Mouse (Mus musculus): Measurements from ENCODE around the gene Rbm38.
A peak's percentile ranks its signal among the peaks of the same experiment; 100 is the strongest.

The Rbm38 gene

DNA sequence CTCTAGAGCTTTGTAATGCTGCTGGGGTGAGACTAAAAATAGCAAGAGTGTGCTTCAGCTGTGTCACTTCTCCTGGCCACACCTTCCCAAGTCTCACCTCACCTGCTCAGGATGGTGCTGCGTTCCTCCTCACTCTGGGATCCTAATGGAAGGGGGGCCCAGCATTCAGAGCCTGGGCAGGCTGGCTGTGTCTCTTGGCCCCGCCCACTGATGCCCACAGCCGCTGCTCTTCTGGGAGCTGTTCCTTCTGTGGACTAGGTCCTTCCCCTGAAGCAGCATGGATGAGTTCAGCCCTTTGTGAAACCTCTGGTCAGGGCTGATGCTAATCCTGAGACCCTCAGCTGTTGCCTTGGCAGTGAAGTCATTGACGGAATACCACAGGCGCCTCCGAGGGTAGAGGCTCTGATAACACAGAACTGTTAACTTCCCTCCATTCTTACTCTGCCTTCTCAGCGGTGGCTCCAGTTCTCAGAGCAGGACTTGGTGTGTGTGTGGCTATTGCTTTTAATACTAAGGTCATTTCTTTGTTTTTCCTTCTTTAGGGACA lies 5.5 kb upstream of the Rbm38 start:
- DNase-seq (ENCODE audit: extremely low read depth, low read depth, low spot score) = no peak

DNA sequence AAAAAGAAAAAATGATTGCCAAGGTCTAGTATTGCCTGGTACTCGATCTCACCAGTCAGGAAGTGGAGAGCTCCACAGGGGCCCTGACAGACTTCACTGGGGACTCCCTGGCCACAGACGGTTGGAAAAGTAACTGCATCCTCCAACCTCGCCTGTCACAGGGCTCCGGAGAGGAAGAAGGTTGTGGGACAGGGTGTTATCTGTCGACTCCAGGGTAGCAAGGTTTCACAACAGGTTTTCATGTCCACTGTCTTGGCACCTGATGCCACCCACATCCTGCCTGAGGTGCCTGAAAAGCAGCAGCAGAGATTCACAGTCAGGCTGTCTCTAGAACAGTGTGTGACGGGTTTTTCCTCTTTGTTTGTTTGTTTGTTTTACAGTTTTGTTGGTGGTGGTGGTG lies 2.4 kb upstream of the Rbm38 start:
- no peak for DNase-seq (ENCODE audit: extremely low read depth, low read depth, low spot score)

DNA sequence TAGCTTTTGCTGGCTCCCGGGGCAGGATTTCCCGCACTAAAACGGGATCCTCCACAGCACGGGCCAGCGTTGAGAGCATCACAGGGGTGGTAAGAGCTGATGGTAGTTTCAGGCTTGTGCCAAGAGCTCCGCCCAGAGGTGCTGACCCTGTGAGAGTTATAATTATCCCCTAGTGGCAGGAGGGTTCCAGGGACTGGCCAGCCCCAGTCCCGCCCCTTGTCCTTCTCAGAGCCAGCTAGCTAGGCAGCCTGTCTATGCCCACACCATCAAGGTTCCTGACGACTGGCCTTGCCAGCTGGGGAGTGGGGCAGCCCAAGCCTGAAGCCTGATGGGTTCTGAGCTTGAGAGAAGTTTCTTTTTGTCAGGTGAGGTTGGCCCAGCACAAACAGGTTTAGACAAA lies 1.7 kb upstream of the Rbm38 start:
- no peak for DNase-seq (ENCODE audit: extremely low read depth, low read depth, low spot score)

DNA sequence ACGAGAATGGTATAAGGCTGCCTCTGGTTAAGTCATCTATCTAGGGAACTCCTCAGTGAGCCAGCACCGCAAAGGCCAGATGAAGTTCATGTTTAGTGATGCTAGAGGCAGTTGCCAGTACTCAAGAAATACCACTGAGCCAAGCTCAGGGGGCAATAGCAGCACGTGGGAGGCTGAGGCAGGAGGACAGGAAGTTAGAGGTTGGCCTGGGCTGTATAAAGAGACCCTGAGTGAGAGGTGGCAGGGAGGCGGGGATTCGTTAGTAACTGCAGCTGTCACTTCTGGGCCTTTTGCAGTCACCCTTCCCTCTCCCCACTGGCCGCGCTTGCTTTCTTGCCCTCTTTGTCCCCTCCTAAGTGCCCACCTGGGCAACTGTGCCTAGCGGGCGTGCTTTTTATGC lies 976 bp upstream of the Rbm38 start:
- DNase-seq (ENCODE audit: extremely low read depth, low read depth, low spot score) = no peak

DNA sequence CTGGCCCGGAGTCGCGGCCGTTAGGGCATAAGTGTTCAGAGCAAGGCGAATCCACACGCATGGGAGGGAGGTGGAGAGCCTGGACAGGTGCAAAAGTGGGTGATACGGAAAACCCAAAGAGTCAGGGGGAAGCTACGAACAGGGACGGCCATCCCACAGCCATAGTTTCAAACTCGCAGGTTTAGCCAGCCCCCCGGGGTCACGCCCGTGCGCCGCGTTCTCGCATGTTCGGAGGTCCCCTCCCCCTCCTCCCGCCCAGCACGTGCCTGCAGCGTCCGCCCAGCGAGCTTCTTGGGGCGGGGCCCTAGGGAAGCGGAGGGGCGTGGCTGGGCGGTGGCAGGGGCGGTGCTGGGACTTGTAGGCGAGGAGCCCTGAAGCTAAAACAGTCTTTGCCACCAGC lies 508 bp upstream of the Rbm38 start:
- DNase-seq (ENCODE audit: extremely low read depth, low read depth, low spot score) = no peak

DNA sequence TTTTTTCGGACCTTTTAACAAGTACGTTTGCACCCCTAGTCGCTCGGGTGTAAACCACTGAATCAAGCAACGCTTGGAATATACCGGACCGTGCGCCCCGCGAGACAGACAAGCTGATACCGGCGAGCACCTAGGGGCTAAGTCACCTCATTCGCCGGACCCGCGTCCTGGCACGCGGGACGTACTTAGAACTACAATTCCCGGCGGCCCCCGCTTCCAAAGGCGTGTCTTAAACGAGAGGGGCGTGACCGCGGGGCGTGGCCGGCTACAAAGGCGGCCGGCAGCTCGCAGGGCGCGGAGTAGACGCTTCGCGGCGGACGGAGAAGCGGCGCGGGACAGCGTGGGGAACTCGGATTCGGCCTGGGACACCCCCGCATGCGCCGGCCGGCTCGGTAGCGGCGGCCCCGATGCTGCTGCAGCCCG lies 1.3 kb downstream of the Rbm38 start:
- DNase-seq (ENCODE audit: extremely low read depth, low read depth, low spot score) = no peak

DNA sequence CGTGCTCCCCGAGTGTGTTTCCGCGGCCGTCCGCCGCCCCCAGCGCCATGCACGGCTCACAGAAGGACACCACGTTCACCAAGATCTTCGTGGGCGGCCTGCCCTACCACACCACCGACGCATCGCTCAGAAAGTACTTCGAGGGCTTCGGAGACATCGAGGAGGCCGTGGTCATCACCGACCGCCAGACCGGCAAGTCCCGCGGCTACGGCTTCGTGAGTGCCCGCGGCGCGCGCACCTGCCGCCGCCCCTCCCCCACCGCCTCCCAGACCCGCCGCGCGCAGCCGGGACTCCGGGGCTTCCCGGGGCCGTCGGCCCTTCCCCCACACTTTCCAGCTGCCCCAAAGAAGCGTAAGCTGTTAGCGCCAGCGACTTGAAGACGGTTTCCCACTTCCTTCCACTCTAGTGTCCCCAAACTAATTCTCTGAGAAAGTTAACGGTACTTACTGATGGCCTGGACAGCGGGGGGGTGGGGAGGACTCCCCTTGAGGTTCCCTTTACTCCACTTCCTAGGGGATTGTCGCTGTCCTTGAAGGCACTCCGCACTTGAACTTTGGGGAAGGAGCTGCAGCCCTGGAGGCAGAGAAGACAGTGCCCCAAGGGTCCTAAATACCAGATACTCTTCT lies 1.9 kb downstream of the Rbm38 start:
- DNase-seq (ENCODE audit: extremely low read depth, low read depth, low spot score) = no peak

DNA sequence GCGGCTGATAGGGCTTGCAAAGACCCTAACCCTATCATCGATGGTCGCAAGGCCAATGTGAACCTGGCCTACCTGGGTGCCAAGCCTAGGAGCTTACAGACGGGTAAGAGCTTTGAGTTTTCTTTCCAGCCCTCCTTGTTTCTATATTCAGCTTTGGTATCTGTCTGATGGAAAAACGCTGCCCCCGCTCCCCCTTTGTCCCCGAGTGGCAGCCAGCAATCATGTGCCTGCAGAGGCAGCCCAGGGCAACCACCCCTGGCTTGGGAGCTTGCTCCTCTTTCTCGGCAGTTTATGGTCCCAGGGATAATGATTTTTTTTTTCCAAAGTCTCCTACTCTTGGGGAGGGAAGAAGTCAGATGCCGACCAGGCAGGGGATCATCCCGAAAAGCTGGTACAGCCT lies 2.5 kb downstream of the Rbm38 start:
- DNase-seq (ENCODE audit: extremely low read depth, low read depth, low spot score) = no peak

DNA sequence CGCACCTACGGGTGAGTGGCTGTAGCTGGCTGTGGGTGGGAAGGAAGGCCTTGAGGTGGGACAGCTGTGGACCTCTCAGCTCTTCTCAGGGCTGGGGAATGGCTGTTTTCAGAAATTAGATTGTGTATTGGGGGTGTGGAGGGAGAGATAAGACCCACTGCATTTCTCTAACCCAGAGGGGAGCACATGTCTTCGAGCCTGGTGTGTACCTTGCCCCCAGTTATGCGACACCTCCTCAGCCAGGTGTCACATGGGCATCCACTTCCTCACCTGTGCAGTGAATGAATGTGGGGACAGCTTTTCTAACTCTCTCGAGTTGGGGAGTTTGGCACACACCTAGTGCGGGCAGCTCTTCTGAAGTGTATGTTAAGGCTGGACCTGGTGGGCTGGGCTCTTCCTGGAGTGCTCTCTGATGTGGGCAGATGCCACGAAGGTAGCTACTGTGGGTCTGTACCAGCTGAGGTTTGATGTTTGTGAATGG lies 3.1 kb downstream of the Rbm38 start:
- DNase-seq (ENCODE audit: extremely low read depth, low read depth, low spot score) = no peak

DNA sequence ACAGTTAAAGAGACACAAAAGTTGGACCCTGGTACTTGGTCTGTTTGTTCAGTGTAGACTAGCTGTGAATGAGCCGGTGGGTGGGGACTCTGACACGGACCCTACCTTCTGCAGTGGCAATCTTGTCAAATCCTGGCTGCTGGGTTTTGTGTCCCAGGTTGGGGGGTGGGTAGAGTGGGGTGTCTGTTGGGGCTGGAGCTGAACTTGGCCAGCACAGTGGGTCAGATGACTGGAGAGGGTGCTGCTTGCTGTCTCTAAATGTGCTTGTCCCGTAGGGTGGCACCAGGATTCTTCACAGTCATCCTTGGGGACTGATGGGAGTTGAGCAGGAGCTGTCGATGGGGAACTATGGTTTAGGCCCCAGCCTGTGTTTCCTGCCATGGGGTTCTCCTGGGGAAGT lies 3.7 kb downstream of the Rbm38 start:
- no peak for DNase-seq (ENCODE audit: extremely low read depth, low read depth, low spot score)

DNA sequence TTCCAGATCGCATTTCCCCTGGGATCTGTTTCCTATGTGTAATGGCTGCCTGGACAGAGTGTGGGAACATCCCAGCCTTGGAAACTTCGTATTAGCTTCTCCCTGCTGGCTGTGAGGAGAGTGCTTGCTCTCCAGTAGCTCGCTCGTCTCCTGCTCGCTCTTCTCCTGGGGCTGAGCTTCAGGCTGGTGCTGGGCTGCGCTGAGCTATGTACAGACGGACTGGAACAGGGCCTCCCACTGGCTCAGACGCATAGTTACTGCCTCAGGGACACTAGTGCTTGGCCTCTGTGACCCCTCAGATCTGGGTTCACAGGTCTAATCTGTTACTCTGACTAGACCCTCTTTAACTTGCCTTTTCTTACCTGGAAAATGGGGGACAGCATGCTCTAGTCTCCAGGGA lies 4.1 kb downstream of the Rbm38 start:
- no peak for DNase-seq (ENCODE audit: extremely low read depth, low read depth, low spot score)

DNA sequence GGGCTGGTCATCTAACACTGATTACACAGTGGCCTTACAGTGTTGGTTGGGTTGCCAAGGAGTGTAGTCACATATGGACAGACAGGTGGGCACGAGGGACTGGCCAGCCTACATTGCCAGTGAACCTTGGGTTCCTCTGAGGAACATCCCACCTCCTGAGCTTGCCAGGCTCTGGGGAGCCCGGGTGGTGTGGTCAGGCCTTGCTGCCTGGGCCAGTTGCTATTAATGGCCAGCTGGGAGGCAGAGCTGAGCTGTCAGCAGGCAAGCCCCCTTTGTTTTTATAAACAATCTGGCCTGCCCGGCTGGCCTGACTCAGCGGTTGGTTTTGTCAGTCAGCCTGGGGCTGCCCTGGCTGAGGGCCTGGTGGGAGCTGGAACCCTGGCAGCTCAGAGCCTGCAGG lies 4.6 kb downstream of the Rbm38 start:
- DNase-seq (ENCODE audit: extremely low read depth, low read depth, low spot score) = no peak

DNA sequence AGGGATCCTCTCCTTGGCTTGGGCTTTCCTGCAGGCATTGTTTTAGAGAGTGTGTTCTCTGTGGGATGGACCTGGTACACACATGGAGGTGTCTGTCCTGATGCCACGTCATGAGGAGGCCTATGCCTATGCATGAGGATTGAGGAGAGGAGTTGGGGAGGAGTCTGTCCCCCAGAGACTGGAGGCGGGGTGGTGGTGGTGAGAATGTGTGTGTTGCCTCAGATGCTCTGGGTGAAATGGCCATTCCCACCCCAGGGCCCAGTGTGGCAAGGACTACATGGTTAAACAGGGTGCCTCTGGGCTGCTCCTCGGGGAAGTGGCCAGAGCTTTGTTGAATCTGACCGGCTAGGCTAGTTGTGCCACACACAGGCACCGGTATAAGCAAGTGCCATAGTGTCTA lies 6.0 kb downstream of the Rbm38 start:
- no peak for DNase-seq (ENCODE audit: extremely low read depth, low read depth, low spot score)

DNA sequence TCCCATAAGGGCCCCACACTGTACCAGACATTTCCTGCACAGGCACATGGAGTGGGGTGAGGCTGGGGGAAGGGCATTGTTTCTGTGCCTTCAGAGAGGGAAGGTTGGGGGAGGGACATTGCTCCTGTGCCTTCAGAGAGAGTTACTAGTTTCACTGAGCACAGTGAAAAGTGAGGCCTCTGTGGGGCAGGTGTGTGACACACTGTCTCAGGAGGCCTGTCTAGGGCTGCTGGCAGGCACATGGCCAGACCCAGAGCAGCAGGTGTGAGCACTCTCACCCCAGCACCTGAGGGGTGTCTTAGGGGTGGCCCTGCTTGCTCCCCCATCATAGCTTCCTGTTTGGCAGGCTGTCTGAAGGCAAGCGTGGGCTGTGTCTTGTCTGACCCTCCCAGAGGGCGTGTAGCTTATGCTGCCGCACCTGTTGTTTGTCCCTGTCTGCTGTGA lies 6.4 kb downstream of the Rbm38 start:
- DNase-seq (ENCODE audit: extremely low read depth, low read depth, low spot score) = no peak

DNA sequence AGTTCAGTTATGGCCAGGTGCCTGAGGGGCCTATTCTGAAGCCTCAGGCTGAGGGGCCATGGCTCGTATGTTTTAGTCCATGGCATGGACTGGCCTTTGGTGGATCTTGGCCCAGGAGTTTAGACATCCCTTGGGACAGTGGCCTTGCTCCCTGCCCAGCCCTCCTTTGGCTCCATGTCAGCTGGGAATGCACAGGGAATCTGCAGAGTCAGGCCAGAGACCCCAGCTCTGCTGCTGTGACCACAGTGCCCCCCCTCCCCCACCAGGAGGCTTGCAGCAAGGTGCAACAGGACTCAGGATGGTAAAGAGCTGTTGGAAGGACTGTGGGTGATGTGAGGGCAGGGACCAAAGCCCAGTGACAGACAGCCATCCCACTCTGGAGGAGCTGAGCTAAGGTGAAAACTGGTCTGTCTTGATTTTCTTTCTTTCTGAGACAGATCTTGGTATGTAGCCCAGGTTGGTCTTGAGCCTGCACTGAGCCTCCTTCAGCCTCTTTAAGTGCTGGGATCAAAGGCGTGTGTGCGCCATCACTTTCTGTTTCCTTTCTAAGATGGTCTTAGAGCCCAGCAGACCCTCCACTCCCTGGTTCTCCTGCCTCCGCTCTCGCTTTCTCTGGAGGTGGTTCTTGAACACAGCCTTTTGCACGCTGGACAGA lies 7.0 kb downstream of the Rbm38 start:
- no peak for DNase-seq (ENCODE audit: extremely low read depth, low read depth, low spot score)

DNA sequence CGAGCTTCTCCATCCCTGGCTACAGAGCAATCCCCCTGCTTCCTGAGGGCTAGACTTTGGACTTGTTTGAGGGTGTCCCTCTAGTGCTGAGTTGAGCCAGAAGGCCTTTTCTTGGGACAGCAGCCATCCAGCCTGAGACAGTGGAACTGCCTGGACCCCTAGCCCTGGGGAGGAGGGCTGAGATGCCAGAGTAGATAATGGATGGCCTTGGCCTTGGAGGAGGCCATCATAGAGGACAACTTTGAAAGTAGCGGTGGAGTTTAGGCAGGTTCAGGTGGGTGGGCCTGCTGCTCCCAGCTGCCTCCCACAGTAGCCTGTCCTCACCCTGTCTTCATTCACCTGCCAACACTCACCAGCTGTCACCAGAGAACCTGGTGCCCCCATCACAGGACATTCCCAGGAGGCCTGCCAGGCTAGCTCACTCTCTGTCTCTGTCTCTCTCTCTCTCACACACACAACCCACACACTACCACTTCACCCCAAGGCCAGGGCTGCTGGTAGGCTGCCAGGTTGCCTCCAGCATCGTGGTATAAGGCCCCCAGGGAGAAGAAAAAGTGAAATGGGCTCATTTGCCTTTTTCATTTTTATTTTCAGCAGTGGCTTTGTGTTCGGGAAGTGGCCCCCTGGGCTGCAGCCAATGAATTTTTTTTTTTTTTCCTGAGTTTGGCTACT lies 7.7 kb downstream of the Rbm38 start:
- no peak for DNase-seq (ENCODE audit: extremely low read depth, low read depth, low spot score)

DNA sequence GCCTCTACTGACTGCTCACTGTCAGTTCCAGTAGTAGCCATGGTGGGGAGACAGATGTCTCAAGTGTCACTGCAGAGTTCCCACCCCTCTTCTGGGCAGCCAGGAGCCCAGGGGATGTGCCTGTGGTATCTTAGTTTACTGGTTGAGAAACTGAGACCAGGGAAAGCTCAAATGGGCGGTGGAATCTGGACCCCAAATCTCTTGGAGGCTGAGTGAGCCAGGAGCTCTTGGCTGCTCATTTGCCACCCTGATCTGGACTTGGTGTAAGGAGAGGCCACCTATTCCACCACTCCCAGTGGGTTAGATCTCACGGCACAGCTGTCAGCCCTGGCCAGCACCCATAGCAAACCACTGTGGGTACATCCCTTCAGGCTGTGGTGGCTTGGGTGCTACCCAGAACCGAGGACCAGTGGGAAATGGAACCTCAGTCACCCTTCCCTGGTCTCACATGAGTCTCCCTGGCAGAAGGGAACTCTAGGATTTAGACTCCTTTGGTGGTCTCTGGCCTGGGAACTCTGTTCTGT lies 8.3 kb downstream of the Rbm38 start:
- DNase-seq (ENCODE audit: extremely low read depth, low read depth, low spot score) = no peak

DNA sequence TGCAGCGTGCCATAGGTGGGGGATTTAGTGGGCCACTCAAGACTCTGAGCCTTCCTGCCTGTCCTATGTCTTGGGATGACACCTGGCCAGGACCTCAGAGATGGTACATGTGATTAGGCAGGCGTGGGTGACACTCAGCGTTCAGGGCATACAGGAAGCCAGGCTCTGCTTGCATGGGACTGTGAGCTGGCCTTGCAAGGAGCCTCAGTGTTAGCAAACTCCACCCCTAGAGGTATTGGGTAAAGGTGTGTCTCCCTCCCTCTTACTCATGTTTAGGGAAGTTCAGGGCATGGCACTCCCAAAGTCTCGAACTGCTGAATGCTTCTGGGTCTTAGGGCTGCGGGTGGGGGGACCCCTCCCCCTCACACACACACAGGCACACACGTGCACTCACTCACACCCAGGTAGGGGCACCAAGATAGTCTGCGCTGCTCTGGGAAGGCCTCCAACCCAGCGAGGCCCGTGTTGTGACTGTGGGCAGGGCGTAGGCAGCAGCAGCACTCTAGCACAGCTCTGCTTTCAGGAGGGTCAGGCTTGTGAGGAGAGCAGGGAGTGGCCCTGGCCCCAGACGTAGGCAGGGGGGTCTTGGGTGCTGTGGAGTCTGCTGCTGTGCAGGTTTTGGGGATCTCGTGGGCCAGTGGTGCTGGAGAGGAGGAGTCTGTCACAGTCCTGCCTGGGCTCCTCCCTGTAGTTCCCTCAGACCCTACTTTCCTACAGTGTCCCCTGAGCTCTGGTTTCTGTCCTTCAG lies 10.5 kb downstream of the Rbm38 start:
- DNase-seq (ENCODE audit: extremely low read depth, low read depth, low spot score) = peak; percentile 66

DNA sequence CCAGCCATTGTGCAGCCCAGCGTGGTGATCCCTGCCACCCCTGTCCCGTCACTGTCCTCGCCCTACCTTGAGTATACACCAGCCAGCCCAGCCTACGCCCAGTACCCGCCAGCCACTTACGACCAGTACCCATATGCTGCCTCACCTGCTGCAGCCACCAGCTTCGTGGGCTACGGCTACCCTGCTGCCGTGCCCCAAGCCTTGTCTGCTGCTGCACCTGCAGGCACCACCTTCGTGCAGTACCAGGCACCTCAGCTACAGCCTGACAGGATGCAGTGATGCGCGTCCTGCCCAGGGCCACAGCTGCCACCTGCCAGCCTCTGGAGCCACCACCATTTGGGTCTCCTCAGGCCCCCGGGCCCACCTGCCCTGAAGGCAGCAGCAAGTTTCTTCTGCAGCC lies 13.2 kb downstream of the Rbm38 start:
- DNase-seq (ENCODE audit: extremely low read depth, low read depth, low spot score) = no peak

DNA sequence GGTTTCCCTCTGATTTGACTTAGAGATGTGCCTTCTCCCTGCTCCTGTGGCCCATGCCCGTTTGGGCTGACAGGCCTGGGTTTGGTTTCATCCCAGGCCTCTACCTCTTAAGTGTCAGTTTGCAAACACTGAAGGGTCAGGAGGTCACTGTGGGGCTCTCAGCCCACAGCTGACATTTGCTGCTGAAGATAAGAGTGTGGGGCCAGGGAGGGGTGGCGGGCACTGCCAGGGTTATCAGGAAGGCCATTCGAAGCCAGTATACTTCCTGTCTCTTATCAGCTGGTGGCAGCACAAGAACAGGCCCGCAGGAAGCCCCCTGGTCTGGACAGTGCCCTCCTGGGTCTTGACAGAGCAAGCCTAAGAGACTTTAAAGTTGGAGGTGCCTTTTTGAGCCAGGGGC lies 14.7 kb downstream of the Rbm38 start:
- DNase-seq (ENCODE audit: extremely low read depth, low read depth, low spot score) = no peak

DNA sequence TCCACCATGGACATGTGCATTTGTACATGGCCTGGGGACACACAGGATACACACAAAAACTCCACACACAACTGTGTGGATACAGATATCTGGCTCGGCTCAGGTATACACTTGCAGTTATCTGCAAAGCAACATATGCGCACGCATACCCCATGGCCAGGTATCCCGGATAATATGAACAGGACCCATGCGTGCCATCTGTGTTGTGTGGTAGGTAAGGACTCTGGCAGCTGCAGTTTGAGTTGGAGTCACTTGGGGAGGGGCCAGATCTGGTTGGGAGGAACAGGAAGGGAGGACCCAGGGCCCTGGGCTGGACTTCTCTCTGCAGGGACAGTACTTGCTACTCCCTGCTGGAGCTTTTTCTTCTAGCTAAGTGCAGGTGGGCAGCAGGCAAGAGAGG lies 15.4 kb downstream of the Rbm38 start:
- no peak for DNase-seq (ENCODE audit: extremely low read depth, low read depth, low spot score)

All from fat pad, adult 2 months (tissue).